Mouse (Mus musculus) heart, postnatal 0 days (tissue): ENCODE data around the gene Lzic. TPM values are rescaled to one million over a fixed set of nuclear protein-coding genes. Genes with fewer than 3 reads are reported as not detected.
"Not testable (repeated sequence)": the region's sequence is repeated elsewhere in the genome, so short reads cannot be mapped to it uniquely, and the experiment has no call there.

ENCODE experiments used
- ATAC-seq: fragments of 200-750 bp; cut with Nextera tagmentation; 2 replicates; pipeline ENCODE4 v1.8.0; 2017; ENCODE audit warnings: low read depth, moderate number of reproducible peaks, moderate library complexity; ENCODE audit not compliant: insufficient read depth
- DNase-seq: peaks from one replicate; pipeline ENCODE4 v3.0.0-alpha.2; 2016; ENCODE audit warnings: low spot score
- H3K27ac ChIP-seq: fragments of 300-500 bp; sonication (generic); 2 replicates; pipeline ENCODE4 v1.5.1; 2014; ENCODE audit warnings: low read depth, mild to moderate bottlenecking
- H3K27me3 ChIP-seq: fragments of 300-500 bp; sonication (generic); 2 replicates; pipeline ENCODE4 v1.6.1; 2014; ENCODE audit warnings: low read length, mixed read lengths; ENCODE audit not compliant: control insufficient read depth, insufficient read depth
- H3K36me3 ChIP-seq: fragments of 300-500 bp; sonication (generic); replicated peaks from 2 replicates; pipeline ENCODE4 v1.6.1; 2014; ENCODE audit warnings: low read length, mixed read lengths; ENCODE audit not compliant: control insufficient read depth, insufficient read depth
- H3K4me1 ChIP-seq: fragments of 300-500 bp; sonication (generic); 2 replicates; pipeline ENCODE4 v1.6.1; 2014; ENCODE audit warnings: antibody characterized with exemption; ENCODE audit not compliant: control insufficient read depth, insufficient read depth
- H3K4me2 ChIP-seq: fragments of 300-500 bp; sonication (generic); 2 replicates; pipeline ENCODE4 v1.6.1; 2014; ENCODE audit warnings: low read depth, mild to moderate bottlenecking, low read length, moderate library complexity
- H3K4me3 ChIP-seq: fragments of 300-500 bp; sonication (generic); 2 replicates; pipeline ENCODE4 v1.5.1; 2014; ENCODE audit warnings: low read depth, low read length
- H3K9ac ChIP-seq: fragments of 300-500 bp; sonication (generic); replicated peaks from 2 replicates; pipeline ENCODE4 v1.6.1; 2014; ENCODE audit warnings: low read depth, low read length, mixed read lengths
- H3K9me3 ChIP-seq: fragments of 300-500 bp; sonication (generic); replicated peaks from 2 replicates; pipeline ENCODE4 v1.6.1; 2016; ENCODE audit warnings: low read length; ENCODE audit not compliant: control insufficient read depth
- CTCF ChIP-seq: IDR thresholded peaks from 2 replicates; pipeline ENCODE4 v1.5.1; 2016; ENCODE audit warnings: antibody characterized with exemption, control low read depth, low read depth
- EP300 ChIP-seq: IDR thresholded peaks from 2 replicates; pipeline ENCODE4 v1.6.1; 2016; ENCODE audit warnings: antibody characterized with exemption, low read depth
- WGBS: fragments of 180-500 bp; shearing (Covaris S2); extraction: QIAGEN DNeasy Blood & Tissue Kit; methylation state at CpG from one replicate; pipeline ENCODE4 v1.1.7; 2014; 5-methylcytosine and 5-hydroxymethylcytosine counted together
- polyA plus RNA-seq: library from polyadenylated mRNA; unstranded; fragments of >200 nt; fragmentation: Nextera tagmentation; extraction: Ambion mirVana; gene quantifications from 2 replicates; pipeline ENCODE4 v1.2.1, GENCODE M21; 2015
- total RNA-seq: library from RNA; depleted of rRNA; stranded (reverse); fragments of >200 nt; gene quantifications from 2 replicates; pipeline ENCODE4 v1.2.3, GENCODE M21; 2014; ENCODE audit warnings: low replicate concordance

Gene Lzic
- total and polyA plus RNA-seq, 2 experiments from 2014 or later, result 27.2 to 33.7 TPM

DNA sequence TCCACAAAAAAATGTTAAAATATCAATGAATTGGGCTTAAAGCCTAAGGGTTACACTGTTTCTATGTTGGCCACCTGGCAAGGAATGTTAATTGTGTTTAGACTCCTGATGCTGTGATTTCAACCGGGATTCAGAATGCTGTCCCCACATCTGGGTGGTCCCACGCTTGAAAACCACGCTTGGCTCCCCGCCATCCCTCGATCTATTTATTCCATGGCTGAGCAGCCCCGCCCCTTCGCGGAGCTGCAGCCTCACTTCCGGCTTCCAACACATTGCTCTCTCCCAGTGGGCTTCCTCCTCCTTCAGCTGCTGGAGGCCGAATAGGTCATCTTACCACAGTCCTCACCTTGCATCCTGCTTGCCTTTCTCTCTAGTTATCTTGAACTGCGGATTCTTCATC, 39.2 kb upstream of the Lzic start:
- ATAC-seq (peak; percentile 46; the same call in 1 of the 2 replicates), DNase-seq (peak; percentile 60)
- H3K9me3 ChIP-seq, result no peaks in the 10 kb centered on the region
- TF ChIP-seq CTCF (no peak), EP300 (no peak)
- H3K4me3 ChIP-seq, result peak overlapping the region; percentile 30
- H3K9ac ChIP-seq, result peak overlapping the region; percentile 10; the same call in 1 of the 2 replicates
- H3K4me2 ChIP-seq, result peak overlapping the region; percentile 54
- H3K27me3 ChIP-seq, result no peaks in the 10 kb centered on the region
- H3K27ac ChIP-seq, result peak overlapping the region; percentile 85
- H3K36me3 ChIP-seq, result no peaks in the 10 kb centered on the region
- 6% methylated on average over 11 of the region's 11 CpGs for WGBS
- H3K4me1 ChIP-seq, result peaks cover 14% of the 10 kb centered on the region; the same call in 1 of the 2 replicates

DNA sequence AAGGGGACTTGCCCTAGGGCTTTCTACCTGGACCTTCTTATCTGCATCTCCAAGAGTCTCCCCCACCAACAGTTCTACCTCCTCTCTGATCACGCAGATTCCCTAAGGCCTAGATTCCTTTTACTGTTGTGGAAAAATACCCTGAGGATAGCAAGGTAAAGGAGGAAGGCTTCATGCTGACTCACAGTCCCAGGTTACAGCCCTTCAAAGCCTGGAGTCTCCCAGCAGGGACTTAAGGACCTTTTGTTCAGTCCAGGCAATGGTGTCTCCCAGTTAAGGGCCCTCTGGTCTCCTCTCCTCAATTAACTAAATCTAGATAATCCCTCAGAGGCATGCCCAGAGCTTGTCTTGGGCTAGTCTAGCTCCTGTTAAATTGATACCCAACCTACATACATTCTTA, 38.7 kb upstream of the Lzic start:
- Histone ChIP-seq H3K27me3 (no peaks in the 10 kb centered on the region), H3K9ac (no peak overlapping the region; the same call in 1 of the 2 replicates), H3K4me2 (no peak overlapping the region), H3K9me3 (no peaks in the 10 kb centered on the region), H3K4me1 (peaks cover 14% of the 10 kb centered on the region; the same call in 1 of the 2 replicates), H3K27ac (peak overlapping the region; percentile 85), H3K4me3 (no peak overlapping the region), H3K36me3 (no peaks in the 10 kb centered on the region)
- no peak for DNase-seq
- WGBS, result 35% methylated on average over 1 of the region's 1 CpGs
- no peak for ATAC-seq
- TF ChIP-seq EP300, result no peak
- no peak for TF ChIP-seq CTCF

DNA sequence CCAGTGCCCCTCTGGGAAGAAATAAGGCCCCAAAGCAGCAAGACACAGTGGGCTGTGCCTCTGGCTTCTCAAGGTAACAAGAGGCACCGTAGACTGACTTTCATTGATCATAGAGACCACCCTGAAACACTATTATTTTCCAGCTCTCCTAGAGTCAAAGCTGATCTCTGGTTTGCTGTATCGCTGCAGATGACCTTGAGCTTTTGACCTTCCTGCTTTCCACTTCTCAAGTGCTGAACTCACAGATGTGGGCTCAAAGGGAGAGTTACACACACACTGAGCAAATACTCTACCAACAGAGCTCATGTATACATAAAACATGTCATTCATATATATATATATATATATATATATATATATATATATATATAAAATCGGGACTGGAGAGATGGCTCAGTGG, 34.4 kb upstream of the Lzic start:
- H3K4me2 ChIP-seq, result no peak overlapping the region
- ATAC-seq (no peak), DNase-seq (no peak)
- no peaks in the 10 kb centered on the region for H3K27me3 ChIP-seq
- no peak overlapping the region for H3K9ac ChIP-seq
- H3K9me3 ChIP-seq, result no peaks in the 10 kb centered on the region
- H3K27ac ChIP-seq, result no peak overlapping the region
- H3K4me3 ChIP-seq, result no peak overlapping the region
- TF ChIP-seq EP300 (no peak), CTCF (no peak)
- peaks cover 8% of the 10 kb centered on the region; the same call in 1 of the 2 replicates for H3K4me1 ChIP-seq
- H3K36me3 ChIP-seq, result no peaks in the 10 kb centered on the region
- WGBS, result 64% methylated on average over 3 of the region's 3 CpGs

DNA sequence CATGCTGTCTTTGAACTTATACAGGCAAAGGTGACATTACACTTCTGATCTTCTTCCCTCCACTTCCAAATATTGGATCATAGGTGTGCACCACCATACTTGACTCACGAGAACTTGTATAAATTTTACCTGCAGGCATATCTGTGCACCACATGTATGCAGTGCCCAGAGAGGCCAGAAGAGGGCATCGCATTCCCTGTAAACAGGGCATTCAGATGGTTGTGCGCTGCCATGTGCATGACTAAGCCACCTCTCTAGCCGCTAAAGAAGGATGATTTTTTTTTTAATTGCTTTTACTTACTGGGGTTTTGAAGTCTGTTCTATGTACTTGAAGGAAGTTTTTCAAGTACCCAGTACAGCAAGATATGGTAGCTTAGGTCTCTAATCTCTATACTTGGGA, 31.4 kb upstream of the Lzic start:
- no peak for ATAC-seq
- Histone ChIP-seq H3K4me2 (0 out of 2 replicates have a peak overlapping the region, but pooled peaks have one; percentile 24), H3K9ac (no peak overlapping the region), H3K4me1 (no peaks in the 10 kb centered on the region), H3K27me3 (no peaks in the 10 kb centered on the region), H3K9me3 (no peaks in the 10 kb centered on the region), H3K4me3 (no peak overlapping the region), H3K36me3 (no peaks in the 10 kb centered on the region), H3K27ac (no peak overlapping the region)
- TF ChIP-seq EP300 (no peak), CTCF (peak; percentile 56)
- WGBS, result 79% methylated on average over 4 of the region's 4 CpGs
- no peak for DNase-seq

DNA sequence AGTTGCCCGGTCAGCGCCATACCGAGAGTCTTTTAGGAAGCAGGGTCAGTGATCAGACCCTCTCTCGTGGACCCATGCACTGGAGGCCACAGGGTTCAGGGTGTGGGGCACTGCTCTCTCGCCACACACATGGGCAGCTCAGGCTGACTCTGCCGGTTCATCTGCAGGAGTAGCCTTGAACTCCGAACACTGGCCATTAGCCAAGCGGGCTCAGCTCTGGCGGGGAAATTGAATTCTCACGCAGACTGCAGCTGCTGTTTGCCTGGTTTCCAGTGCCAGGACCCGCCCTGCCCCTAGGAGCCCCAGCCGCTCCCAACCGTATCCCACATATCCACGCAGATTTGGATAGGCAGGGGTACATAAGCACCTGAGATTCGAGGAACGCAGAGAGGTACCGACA, 30.8 kb upstream of the Lzic start:
- H3K27me3 ChIP-seq, result no peaks in the 10 kb centered on the region
- no peak overlapping the region for H3K27ac ChIP-seq
- no peak for ATAC-seq
- DNase-seq, result no peak
- no peaks in the 10 kb centered on the region for H3K4me1 ChIP-seq
- no peaks in the 10 kb centered on the region for H3K9me3 ChIP-seq
- no peak overlapping the region for H3K9ac ChIP-seq
- no peaks in the 10 kb centered on the region for H3K36me3 ChIP-seq
- WGBS, result 78% methylated on average over 17 of the region's 17 CpGs
- TF ChIP-seq CTCF (no peak), EP300 (no peak)
- H3K4me3 ChIP-seq, result peak overlapping the region; percentile 1; the same call in 1 of the 2 replicates
- H3K4me2 ChIP-seq, result peak overlapping the region; percentile 24

DNA sequence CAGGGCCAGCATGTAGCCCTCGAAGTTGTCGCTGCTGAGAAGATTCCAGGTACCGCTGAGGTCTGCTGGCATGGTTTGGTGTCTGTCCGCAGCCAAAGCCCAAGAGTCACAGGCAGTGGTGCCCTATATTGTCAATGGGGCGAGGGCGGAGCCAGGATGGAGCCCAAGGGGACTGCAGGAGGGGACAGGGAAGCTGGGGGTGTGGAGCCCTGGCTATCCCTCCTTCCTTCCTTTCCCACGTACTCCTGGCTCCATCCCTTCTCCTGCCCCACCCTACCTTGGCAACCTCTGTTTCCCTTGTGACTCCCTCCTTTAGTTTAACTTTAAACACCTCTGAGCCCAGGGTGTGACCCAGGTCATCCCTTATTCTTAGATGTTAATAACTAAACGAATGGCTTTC, 30.1 kb upstream of the Lzic start, which contains the start of gene Rbp7:
Gene Rbp7, minus strand, starts transcription at position 100 of the 400 bp plus-strand sequence.
- no peak within 1 kb of the TSS for H3K9ac ChIP-seq
- peak within 1 kb of the TSS; percentile 1; the same call in 1 of the 2 replicates for H3K4me3 ChIP-seq
- no peaks in the 10 kb centered on the region for H3K9me3 ChIP-seq
- no peaks in the 10 kb centered on the region for H3K36me3 ChIP-seq
- no peaks in the 10 kb centered on the region for H3K4me1 ChIP-seq
- TF ChIP-seq EP300 (no peak), CTCF (no peak)
- H3K27ac ChIP-seq, result peak within 1 kb of the TSS; percentile 35; the same call in 1 of the 2 replicates
- ATAC-seq, result peak; percentile 22; the same call in 1 of the 2 replicates
- DNase-seq, result no peak
- 46% methylated on average over 8 of the region's 8 CpGs for WGBS
- H3K4me2 ChIP-seq, result peak within 1 kb of the TSS; percentile 24
- H3K27me3 ChIP-seq, result no peaks in the 10 kb centered on the region

DNA sequence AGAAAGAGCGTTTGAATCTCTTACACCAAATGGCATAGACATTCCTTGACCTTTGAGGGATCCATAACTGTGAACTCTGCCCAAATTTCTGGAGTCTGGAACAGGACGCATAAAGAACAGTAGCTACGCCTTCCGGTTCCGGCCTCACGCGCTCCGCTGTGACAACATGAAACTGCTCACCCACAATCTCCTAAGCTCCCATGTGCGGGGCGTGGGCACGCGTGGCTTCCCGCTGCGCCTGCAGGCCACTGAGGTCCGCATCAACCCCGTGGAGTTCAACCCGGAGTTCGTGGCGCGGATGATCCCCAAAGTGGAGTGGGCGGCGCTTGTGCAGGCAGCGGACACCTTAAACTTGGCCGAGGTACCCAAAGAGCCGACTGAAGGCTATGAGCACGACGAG, 27.9 kb upstream of the Lzic start:
- not testable (repeated sequence) for H3K9ac ChIP-seq, H3K4me3 ChIP-seq, H3K4me1 ChIP-seq, H3K4me2 ChIP-seq, ATAC-seq, DNase-seq, H3K27ac ChIP-seq, H3K27me3 ChIP-seq, H3K36me3 ChIP-seq, H3K9me3 ChIP-seq
- 83% methylated on average over 25 of the region's 27 CpGs for WGBS
